Mouse (Mus musculus) NIH3T3 (cell line): ENCODE measurements at regions not wholly inside any gene's neighbourhood (a gene's known extent, or its start where the extent isn't known, plus 50 kb on each side); places are given as distances from the start of the nearest gene placed in this dataset.

Experiments
- DNase-seq: peaks from one replicate; pipeline ENCODE4 v3.0.0-alpha.2; 2012; ENCODE audit warnings: low read depth

GRCm38 (mm10) chr4:52666768-52667480, 70.8 kb downstream of the Toporsl start:
- no peak for DNase-seq

- DNase-seq = peak; percentile 4
Measured at GRCm38 (mm10) chr4:52709563-52709962, 104.8 kb upstream of the Olfr275 start.

GRCm38 (mm10) chr4:52726203-52726602, 88.2 kb upstream of the Olfr275 start:
- no peak for DNase-seq

GRCm38 (mm10) chr4:52726625-52727297, 87.6 kb upstream of the Olfr275 start:
- DNase-seq = peak; percentile 54

GRCm38 (mm10) chr4:52733141-52733540, 81.3 kb upstream of the Olfr275 start:
- no peak for DNase-seq

GRCm38 (mm10) chr4:52739543-52740474, 74.6 kb upstream of the Olfr275 start:
- DNase-seq = no peak

GRCm38 (mm10) chr4:52752838-52753509, 61.4 kb upstream of the Olfr275 start:
- DNase-seq = no peak
